Mouse (Mus musculus) layer of hippocampus, adult 2 months (tissue): ENCODE results near the gene Igfals. TPM values are rescaled to one million over a fixed set of nuclear protein-coding genes. Genes with fewer than 3 reads are reported as not detected.

Source experiments
- DNase-seq, 2 experiments: peaks; one replicate each; pipeline ENCODE4 v3.0.0; 2022; ENCODE audit warnings: low spot score in 2 of 2
- H3K27ac ChIP-seq: fragments of 200-600 bp; 2 replicates; pipeline ENCODE4 v1.8.1; 2022
- H3K4me3 ChIP-seq: fragments of 200-600 bp; 2 replicates; pipeline ENCODE4 v1.8.1; 2022; ENCODE audit warnings: mild to moderate bottlenecking
- CTCF ChIP-seq: fragments of 200-600 bp; conservative IDR thresholded peaks from 2 replicates; pipeline ENCODE4 v1.8.1; 2022; ENCODE audit warnings: antibody characterized with exemption, mild to moderate bottlenecking, moderate library complexity
- total RNA-seq, 2 experiments: library from RNA; stranded (reverse); gene quantifications; 2 replicates each; pipeline ENCODE4 v1.2.3; 2021

Gene Igfals
- total RNA-seq, 2 experiments from 2014 or later = 0.34 TPM; not detected in 1

DNA sequence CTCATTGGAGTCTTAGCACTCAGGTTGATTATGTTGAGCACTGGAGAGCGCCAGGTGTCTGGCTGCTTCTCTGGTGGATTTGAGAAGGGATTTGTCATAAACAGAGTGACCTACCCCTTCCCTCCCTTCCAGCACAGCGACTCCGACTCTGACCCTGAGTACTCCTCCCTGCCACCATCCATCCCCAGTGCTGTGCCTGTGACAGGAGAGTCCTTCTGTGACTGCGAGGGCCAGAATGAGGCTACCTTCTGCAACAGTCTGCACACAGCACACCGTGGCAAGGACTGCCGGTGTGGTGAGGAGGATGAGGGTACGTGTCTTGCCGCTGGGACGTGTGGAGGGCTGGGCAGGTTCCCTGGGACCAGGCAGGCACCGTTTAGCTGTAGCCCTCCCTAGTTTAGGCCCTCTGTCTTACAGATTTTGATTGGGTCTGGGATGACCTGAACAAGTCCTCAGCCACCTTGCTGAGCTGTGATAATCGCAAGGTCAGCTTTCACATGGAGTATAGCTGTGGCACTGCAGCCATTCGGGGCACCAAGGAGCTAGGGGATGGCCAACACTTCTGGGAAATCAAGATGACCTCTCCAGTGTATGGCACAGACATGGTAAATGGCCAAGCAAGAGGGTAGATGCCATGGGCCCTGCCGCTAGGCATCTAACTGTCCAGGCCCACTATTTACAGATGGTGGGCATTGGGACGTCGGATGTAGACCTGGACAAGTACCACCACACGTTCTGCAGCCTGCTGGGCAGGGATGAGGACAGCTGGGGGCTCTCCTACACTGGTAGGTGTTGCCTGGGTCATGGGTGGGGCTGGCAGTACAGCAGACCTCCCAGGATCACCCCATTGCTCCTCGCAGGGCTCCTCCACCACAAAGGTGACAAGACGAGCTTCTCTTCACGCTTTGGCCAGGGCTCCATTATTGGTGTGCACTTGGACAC lies 24.6 kb downstream of the Igfals start:
- DNase-seq = no peak
- Histone ChIP-seq H3K4me3 (no peak overlapping the region), H3K27ac (no peak overlapping the region; the same call in 1 of the 2 replicates)
- no peak for TF ChIP-seq CTCF

DNA sequence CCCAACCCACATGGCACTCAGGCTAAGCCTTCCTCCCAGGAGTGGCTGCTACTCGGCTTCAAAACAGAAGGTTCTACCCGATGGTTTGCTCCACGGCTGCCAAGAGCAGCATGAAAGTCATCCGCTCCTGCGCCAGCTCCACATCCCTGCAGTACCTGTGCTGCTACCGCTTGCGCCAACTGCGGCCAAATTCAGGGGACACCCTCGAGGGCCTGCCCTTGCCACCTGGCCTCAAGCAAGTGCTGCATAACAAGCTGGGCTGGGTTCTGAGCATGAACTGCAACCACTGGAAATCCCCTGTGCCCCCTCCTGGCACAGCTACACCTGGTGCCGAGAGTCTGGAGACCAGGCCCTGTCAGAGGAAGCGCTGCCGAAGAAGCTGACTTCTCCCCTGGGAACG lies 25.5 kb downstream of the Igfals start:
- Histone ChIP-seq H3K4me3 (no peak overlapping the region), H3K27ac (peak overlapping the region; percentile 48; the same call in 1 of the 2 replicates)
- DNase-seq = no peak
- TF ChIP-seq CTCF = no peak

GRCm38 (mm10) chr17:24892785-24893184 lies 27.0 kb downstream of the Igfals start:
- Histone ChIP-seq H3K27ac (no peak overlapping the region), H3K4me3 (no peak overlapping the region)
- DNase-seq = no peak
- no peak for TF ChIP-seq CTCF

DNA sequence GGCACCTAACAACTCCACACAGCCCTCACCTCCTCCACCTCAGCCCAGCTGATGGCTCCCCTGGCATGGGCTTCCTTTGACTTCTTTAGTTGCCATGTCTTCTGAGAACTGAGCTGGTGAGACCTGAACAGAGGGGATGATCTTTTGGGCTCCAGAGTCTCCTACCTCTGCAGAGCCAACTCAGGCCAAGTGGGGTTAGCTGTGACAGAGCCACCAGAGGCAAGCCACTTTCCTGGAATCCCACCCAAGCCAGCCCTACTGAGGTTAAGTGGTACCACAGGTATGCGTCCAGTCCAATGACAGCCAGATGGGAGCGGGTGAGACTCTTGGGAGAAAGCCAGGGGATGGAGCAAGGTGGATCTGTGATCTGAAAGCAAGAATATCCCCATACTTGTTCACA lies 27.5 kb downstream of the Igfals start:
- no peak for TF ChIP-seq CTCF
- no peak overlapping the region for H3K4me3 ChIP-seq
- DNase-seq = no peak
- no peak overlapping the region for H3K27ac ChIP-seq

DNA sequence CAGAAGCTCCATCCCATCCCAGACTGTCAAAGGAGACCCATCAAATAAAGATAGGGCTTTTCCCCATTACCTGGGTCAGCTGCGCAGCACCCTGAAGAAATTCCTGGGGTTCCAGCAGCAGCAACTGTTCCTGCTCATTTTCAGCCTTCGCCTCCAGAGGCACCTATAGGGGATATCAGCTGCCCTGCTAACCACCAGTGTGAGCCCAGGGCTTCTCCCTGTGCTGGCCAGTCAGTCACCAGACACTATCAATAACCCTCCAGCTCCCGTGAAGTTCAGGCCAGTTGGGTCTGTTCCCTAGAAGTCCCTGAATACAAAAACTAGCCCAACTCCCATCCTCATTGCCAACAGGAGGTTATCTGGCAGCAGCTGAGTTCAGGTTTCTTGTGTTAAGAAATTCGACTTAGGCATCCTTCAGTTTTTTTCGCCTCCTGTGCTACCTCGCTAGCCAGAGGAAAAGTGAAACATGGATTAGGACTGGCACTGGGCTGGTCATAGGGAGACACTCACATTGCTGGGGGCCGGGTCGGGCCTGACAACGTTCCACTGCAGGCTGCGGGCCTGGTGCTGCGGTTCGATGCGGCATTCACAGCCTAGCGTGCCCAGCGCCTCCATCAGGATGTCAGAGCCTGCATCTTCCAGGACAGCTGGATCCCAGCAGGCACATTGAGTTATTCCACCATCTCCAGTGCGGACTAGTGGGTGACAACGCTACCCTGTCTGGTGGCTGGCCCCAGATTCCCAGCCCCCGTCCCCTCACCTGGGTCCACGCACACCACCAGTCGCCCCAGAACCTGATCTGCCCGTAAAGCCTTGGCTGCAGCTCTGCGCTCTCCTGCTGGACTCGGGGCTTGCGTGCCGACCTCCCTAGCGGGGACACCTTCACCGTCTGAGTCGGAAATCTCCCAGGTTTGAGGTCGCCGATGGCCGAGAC lies 28.5 kb downstream of the Igfals start:
- peak overlapping the region; percentile 94 for H3K27ac ChIP-seq
- DNase-seq = no peak
- TF ChIP-seq CTCF = no peak
- H3K4me3 ChIP-seq = peak overlapping the region; percentile 96

GRCm38 (mm10) chr17:24894995-24895547 lies 29.3 kb downstream of the Igfals start, which contains the start of the genes Eme2 and Mrps34:
Gene Eme2 (minus strand): TSS chr17:24895087.
Gene Mrps34 (plus strand): TSS chr17:24895116.
- Histone ChIP-seq H3K4me3 (peak within 1 kb of the TSS; percentile 96), H3K27ac (peak within 1 kb of the TSS; percentile 94)
- no peak for TF ChIP-seq CTCF
- peak; percentile 81 to 87 for DNase-seq

- Histone ChIP-seq H3K4me3 (peak overlapping the region; percentile 96), H3K27ac (peak overlapping the region; percentile 94)
- no peak for TF ChIP-seq CTCF
- no peak for DNase-seq
Measured at GRCm38 (mm10) chr17:24895571-24896240, 29.9 kb downstream of the Igfals start.

DNA sequence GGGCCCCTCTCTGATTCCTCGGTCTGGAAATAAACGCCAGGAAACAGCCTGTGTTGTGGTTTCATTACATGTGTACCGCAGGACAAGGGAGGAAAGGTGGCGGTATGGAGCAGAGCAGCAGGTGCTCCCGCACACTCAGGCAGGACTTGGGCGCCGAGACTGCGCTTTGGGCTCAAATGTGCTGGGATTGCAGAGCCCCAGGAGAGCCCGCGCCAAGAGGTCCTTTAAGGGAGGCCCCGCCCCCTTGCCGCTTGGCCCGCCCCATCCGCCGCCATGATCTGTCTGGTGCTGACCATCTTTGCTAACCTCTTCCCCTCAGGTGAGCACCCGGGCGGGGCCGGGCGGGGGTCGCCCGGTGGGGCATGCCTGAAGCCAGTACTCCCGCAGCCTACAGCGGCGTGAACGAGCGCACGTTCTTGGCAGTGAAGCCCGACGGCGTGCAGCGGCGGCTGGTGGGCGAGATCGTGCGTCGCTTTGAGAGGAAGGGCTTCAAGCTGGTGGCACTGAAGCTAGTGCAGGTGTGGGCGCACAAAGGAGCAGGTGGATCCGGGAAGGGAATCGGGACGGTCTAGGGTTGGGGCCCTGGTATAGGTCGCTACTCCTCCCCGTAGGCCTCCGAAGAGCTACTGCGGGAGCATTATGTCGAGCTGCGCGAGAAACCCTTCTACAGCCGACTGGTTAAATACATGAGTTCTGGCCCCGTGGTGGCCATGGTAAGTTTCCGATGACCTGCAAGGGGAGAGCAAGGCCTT lies 30.6 kb downstream of the Igfals start, which contains the start of gene Nme3:
Gene Nme3 (plus strand): TSS at position 260 of the 752 bp plus-strand sequence.
- peak within 1 kb of the TSS; percentile 94 for H3K27ac ChIP-seq
- H3K4me3 ChIP-seq = peak within 1 kb of the TSS; percentile 96
- peak; percentile 60 to 72 for DNase-seq
- TF ChIP-seq CTCF = peak; percentile 35

DNA sequence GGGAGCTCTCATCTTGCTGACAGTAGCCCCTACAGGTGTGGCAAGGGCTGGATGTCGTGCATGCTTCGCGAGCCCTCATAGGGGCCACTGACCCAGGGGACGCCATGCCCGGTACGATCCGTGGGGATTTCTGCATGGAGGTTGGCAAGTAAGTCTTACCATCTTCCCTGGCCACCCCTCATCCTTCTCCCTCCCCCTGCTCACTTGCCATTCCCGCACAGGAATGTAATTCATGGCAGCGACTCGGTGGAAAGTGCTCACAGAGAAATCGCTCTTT lies 31.1 kb downstream of the Igfals start:
- Histone ChIP-seq H3K27ac (peak overlapping the region; percentile 94), H3K4me3 (peak overlapping the region; percentile 96)
- DNase-seq = no peak
- no peak for TF ChIP-seq CTCF

- Histone ChIP-seq H3K27ac (peak overlapping the region; percentile 94; the same call in 1 of the 2 replicates), H3K4me3 (peak overlapping the region; percentile 96; the same call in 1 of the 2 replicates)
- TF ChIP-seq CTCF = no peak
- no peak for DNase-seq
Measured at GRCm38 (mm10) chr17:24897600-24897999, 31.8 kb downstream of the Igfals start.

DNA sequence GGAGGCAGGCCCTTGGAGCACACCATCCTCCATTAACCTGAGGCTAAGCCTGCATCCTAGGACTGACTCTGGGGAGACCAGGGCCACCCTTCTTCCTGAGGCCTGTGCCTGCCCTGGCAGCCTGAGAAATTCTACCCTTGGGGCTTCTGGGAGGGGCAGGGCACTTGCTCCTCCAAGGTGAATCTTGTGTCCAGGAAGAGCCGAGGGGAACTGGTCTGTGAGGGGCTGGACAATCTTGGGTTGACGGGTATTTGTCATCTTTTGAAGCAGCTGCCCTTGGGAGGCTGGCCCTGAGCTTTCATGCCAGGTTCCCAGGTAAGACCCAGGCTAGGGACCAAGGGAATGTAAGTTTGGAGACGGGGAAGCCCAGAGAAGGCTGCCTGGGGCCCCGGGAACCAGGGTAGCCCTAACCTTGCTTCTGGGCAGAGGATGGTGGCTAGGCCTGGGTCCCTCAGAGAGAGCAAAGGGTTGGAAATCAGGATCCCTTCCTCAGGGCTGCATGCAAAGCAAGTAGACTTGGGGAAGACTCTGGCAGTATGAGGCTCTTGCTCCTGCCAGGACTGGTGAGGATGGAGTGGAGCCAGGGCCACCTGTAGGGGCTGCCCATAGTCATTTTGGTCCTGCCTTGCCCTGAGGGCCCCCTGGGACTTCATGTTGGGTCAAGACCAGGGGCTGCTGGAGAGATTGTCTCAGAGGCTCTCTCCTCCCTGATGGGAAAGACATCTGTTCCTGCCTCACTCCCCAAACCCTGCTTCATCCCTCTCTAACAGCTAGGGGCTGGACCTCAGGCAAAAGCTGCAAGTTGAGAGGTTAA lies 32.5 kb downstream of the Igfals start:
- H3K4me3 ChIP-seq = no peak overlapping the region
- DNase-seq = no peak
- H3K27ac ChIP-seq = peak overlapping the region; percentile 94; the same call in 1 of the 2 replicates
- TF ChIP-seq CTCF = no peak
